In the genomic region with DNA sequence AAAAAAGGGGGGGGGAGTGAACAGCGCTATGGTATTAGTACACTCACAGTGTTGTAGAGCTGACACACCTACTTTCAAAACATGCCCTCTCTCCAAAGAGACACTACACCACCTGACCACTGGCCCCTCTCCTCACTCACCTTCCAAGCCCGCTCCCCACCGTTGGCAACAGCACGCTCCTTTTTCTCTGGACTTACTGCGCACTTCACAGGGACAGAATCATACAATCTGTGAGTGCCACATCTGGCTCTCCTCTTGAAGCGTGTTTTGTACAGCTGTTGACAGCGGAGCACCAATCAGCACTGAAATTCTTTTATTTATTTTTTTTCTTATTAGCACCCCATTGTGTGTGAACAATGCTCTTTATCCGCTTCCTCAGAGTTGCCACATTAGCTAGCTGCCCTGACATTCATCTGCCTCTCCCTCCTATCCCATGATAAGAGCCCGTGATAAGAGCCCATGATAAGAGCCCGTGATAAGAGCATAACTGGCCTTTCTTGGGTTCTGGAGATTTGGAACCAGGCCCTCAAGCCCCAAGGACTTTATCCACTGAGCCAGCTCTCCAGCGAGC, we compare ENCODE assay signal across 8 mouse cellular contexts. TPM values are rescaled to one million over a fixed set of nuclear protein-coding genes. Genes with fewer than 3 reads are reported as not detected.
DNase-seq lines count a peak whose midpoint lies in the region; TF ChIP-seq lines count a peak whose summit lies in the region.

No protein-coding gene starts in this region.

- H3K27me3 ChIP-seq in MEL (ENCODE audit: control insufficient read depth in 1 of 2, insufficient read depth in 2 of 2, low read length in 2 of 2): no peaks in the 10 kb centered on the region

- peak; percentile 37 to 42 for DNase-seq in cerebellum, postnatal 14 days
- no peak for DNase-seq in cerebellum, postnatal 36 days
- DNase-seq in MEL (ENCODE audit: low read depth, low spot score): peak; percentile 69
- peak; percentile 7 to 20 for DNase-seq in heart, postnatal 10 days
- DNase-seq in lung, postnatal 10 days: peak; percentile 31
- DNase-seq in spleen, adult 18-20 months: no peak
- no peak for DNase-seq in frontal cortex, postnatal 36 days (ENCODE audit: low spot score in 2 of 2)
- no peak for DNase-seq in ovary, postnatal 10 days (ENCODE audit: low spot score)

- peak; percentile 61 to 64 for TF ChIP-seq EP300 in MEL (IDR thresholded peaks at IDR 0.05; ENCODE audit: low read depth in 1 of 2, low read length in 2 of 2)

- H3K27ac ChIP-seq in MEL (ENCODE audit: control insufficient read depth, low read depth, low read length): 0 out of 2 replicates have a peak overlapping the region, but pooled peaks have one; percentile 18

- H3K79me2 ChIP-seq in MEL (ENCODE audit: control insufficient read depth, insufficient read depth, low read length, poor library complexity): no peaks in the 10 kb centered on the region; the same call in 1 of the 2 replicates

- peak overlapping the region; percentile 40 for H3K9ac ChIP-seq in MEL (ENCODE audit: control insufficient read depth, low read depth, low read length, poor library complexity, severe bottlenecking)

- H3K4me1 ChIP-seq in MEL (ENCODE audit: control insufficient read depth in 1 of 2, insufficient read depth in 2 of 2, low read length in 2 of 2): peaks cover 3 to 14% of the 10 kb centered on the region in 2 experiments

- intact Hi-C loops in heart, postnatal 10 days (cut with DNase I): loop anchor here (5.0 kb wide), 2 partner anchors 116 to 171 kb away; no protein-coding TSS in a partner anchor

- no peak; a peak in 1 of 6 replicates for TF ChIP-seq CTCF in MEL (IDR thresholded peaks at IDR 0.05 in 2 of 3, conservative IDR thresholded peaks at IDR 0.05 in 1 of 3; ENCODE audit: control insufficient read depth in 1 of 3, insufficient read depth in 1 of 3, low read depth in 2 of 3, low read length in 3 of 3, poor library complexity in 1 of 3, severe bottlenecking in 1 of 3)

- H3K9me3 ChIP-seq in MEL (replicated peaks; ENCODE audit: insufficient read depth, low read length): no peaks in the 10 kb centered on the region

- no peak; the same call in 1 of the 2 replicates for TF ChIP-seq RAD21 in MEL (IDR thresholded peaks at IDR 0.05; ENCODE audit: low read depth, low read length)

- no peak for TF ChIP-seq POLR2A in MEL (IDR thresholded peaks at IDR 0.05; ENCODE audit: control insufficient read depth in 1 of 2, insufficient read depth in 1 of 2, low read depth in 1 of 2, low read length in 2 of 2, poor library complexity in 1 of 2)

- H3K4me3 ChIP-seq in MEL (ENCODE audit: control insufficient read depth in 1 of 2, insufficient read depth in 1 of 2, low read depth in 2 of 2, low read length in 2 of 2): peak overlapping the region; percentile 34 to 53

- peaks cover 0 to 9% of the 10 kb centered on the region in 2 experiments; a peak in 2 of 4 replicates for H3K36me3 ChIP-seq in MEL (ENCODE audit: control insufficient read depth in 1 of 2, insufficient read depth in 2 of 2, low read length in 2 of 2)

TF ChIP-seq in MEL, 35 proteins besides CTCF, POLR2A, EP300 and RAD21:
- TF ChIP-seq ZNF384 (IDR thresholded peaks at IDR 0.05; ENCODE audit: low read depth, low read length): peak; percentile 68; the same call in 1 of the 2 replicates
- TF ChIP-seq ETS1 (IDR thresholded peaks at IDR 0.05; ENCODE audit: low read depth, low read length): peak; percentile 12; the same call in 1 of the 2 replicates
- TF ChIP-seq MAFK (IDR thresholded peaks at IDR 0.05; ENCODE audit: borderline replicate concordance, low read depth, low read length): no peak
- TF ChIP-seq JUND (IDR thresholded peaks at IDR 0.05; ENCODE audit: low read depth, low read length): no peak
- TF ChIP-seq RCOR1 (IDR thresholded peaks at IDR 0.05; ENCODE audit: low read depth, low read length): peak; percentile 29; the same call in 1 of the 2 replicates
- 0 out of 2 replicates have a peak, but pooled peaks have one; percentile 5 for TF ChIP-seq USF1 (IDR thresholded peaks at IDR 0.05; ENCODE audit: low read depth, low read length)
- TF ChIP-seq KAT2A (conservative IDR thresholded peaks at IDR 0.05; ENCODE audit: low read depth, low read length): peak; percentile 20; the same call in 1 of the 2 replicates
- TF ChIP-seq GATA1 (IDR thresholded peaks at IDR 0.05; ENCODE audit: low read depth, low read length): peak; percentile 95
- peak; percentile 23 for TF ChIP-seq SMC3 (IDR thresholded peaks at IDR 0.05; ENCODE audit: low read depth, low read length)
- TF ChIP-seq CHD1 (IDR thresholded peaks at IDR 0.05; ENCODE audit: low read depth, low read length): peak; percentile 79; the same call in 1 of the 2 replicates
- no peak for TF ChIP-seq GABPA (IDR thresholded peaks at IDR 0.05; ENCODE audit: low read depth, low read length)
- no peak for TF ChIP-seq MYB (IDR thresholded peaks at IDR 0.05; ENCODE audit: low read depth, low read length)
- TF ChIP-seq ZKSCAN1 (IDR thresholded peaks at IDR 0.05; ENCODE audit: low read depth, low read length): no peak
- TF ChIP-seq SIN3A (IDR thresholded peaks at IDR 0.05; ENCODE audit: low read length): peak; percentile 53
- TF ChIP-seq TCF12 (IDR thresholded peaks at IDR 0.05; ENCODE audit: low read depth, low read length): peak; percentile 45; the same call in 1 of the 2 replicates
- TF ChIP-seq ZC3H11A (IDR thresholded peaks at IDR 0.05; ENCODE audit: low read depth, low read length): no peak
- TF ChIP-seq HCFC1 (IDR thresholded peaks at IDR 0.05; ENCODE audit: low read depth, low read length): 0 out of 2 replicates have a peak, but pooled peaks have one; percentile 37
- TF ChIP-seq BHLHE40 (IDR thresholded peaks at IDR 0.05; ENCODE audit: borderline replicate concordance, low read depth, low read length): peak; percentile 37; the same call in 1 of the 2 replicates
- TF ChIP-seq MAX (IDR thresholded peaks at IDR 0.05; ENCODE audit: low read length): peak; percentile 51; the same call in 1 of the 2 replicates
- peak; percentile 87 for TF ChIP-seq MXI1 (IDR thresholded peaks at IDR 0.05; ENCODE audit: low read depth, low read length)

RNA-seq across cellular contexts. Expression of a gene that starts 43.4 kb away (rescaled TPM):
- total RNA-seq in MEL (2012; rRNA removed): 0.96 and 1.4 TPM in 2 replicates
- 100 to 1,000 TPM in 1 of 2 experiments, under 1 TPM in 1; 0.65 to 745 TPM for polyA plus RNA-seq in MEL (2012; ENCODE audit: insufficient read depth in 1 of 2, insufficient read length in 2 of 2, low read depth in 1 of 2, low replicate concordance in 2 of 2, missing spikeins in 1 of 2)
- total RNA-seq in heart, postnatal 10 days (2021): under 1 TPM; 0.14 to 0.25 TPM

RNA-seq across cellular contexts. Expression of a gene that starts 47.0 kb away (rescaled TPM):
- 392 and 554 TPM in 2 replicates for total RNA-seq in MEL (2012; rRNA removed)
- 100 to 1,000 TPM in 1 of 2 experiments, 10 to 100 TPM in 1; 47.4 to 593 TPM for polyA plus RNA-seq in MEL (2012; ENCODE audit: insufficient read depth in 1 of 2, insufficient read length in 2 of 2, low read depth in 1 of 2, low replicate concordance in 2 of 2, missing spikeins in 1 of 2)
- 10 to 100 TPM; 30.3 to 34.6 TPM for total RNA-seq in heart, postnatal 10 days (2021)

RNA-seq across cellular contexts. Expression of a gene that starts 54.2 kb away (rescaled TPM):
- total RNA-seq in MEL (2012; rRNA removed): not detected in 2 replicates
- polyA plus RNA-seq in MEL (2012; ENCODE audit: insufficient read depth in 1 of 2, insufficient read length in 2 of 2, low read depth in 1 of 2, low replicate concordance in 2 of 2, missing spikeins in 1 of 2): not detected
- not detected for total RNA-seq in heart, postnatal 10 days (2021)

Comparison
In these comparisons a context has a peak if more than half of its experiments do, and no peak if none do; other contexts are left out.
1. DNase-seq: peak in cerebellum, postnatal 14 days (2 of 2), MEL (single experiment), heart, postnatal 10 days (2 of 2) and lung, postnatal 10 days (single experiment); none in cerebellum, postnatal 36 days (0 of 2), spleen, adult 18-20 months (0 of 2), frontal cortex, postnatal 36 days (0 of 2) and ovary, postnatal 10 days (single experiment).
2. RNA of a gene that starts 47.0 kb away (total RNA-seq): 392 to 554 TPM in MEL; 30.3 to 34.6 TPM in heart, postnatal 10 days; every median in the first group is over 10 times any median in the second.